Mouse (Mus musculus) layer of hippocampus, adult 2 months (tissue): ENCODE results near the gene Olfr410. TPM values are rescaled to one million over a fixed set of nuclear protein-coding genes. Genes with fewer than 3 reads are reported as not detected.

Experiments used
- DNase-seq, 2 experiments: peaks; one replicate each; pipeline ENCODE4 v3.0.0; 2022; ENCODE audit warnings: low spot score in 2 of 2
- H3K27ac ChIP-seq: fragments of 200-600 bp; 2 replicates; pipeline ENCODE4 v1.8.1; 2022
- H3K4me3 ChIP-seq: fragments of 200-600 bp; 2 replicates; pipeline ENCODE4 v1.8.1; 2022; ENCODE audit warnings: mild to moderate bottlenecking
- CTCF ChIP-seq: fragments of 200-600 bp; conservative IDR thresholded peaks from 2 replicates; pipeline ENCODE4 v1.8.1; 2022; ENCODE audit warnings: antibody characterized with exemption, mild to moderate bottlenecking, moderate library complexity
- long read RNA-seq, 2 experiments: library from polyadenylated mRNA; stranded (forward); transcript quantifications; one replicate each; pipeline ENCODE4 v2.0.0; 2021; ENCODE audit warnings: borderline mapping rate in 2 of 2
- total RNA-seq, 2 experiments: library from RNA; stranded (reverse); gene quantifications; 2 replicates each; pipeline ENCODE4 v1.2.3; 2021

The Olfr410 gene
- total RNA-seq, result not detected
- long read RNA-seq, experiment 1, result 0 reads
- long read RNA-seq, experiment 2, result 0 reads

DNA sequence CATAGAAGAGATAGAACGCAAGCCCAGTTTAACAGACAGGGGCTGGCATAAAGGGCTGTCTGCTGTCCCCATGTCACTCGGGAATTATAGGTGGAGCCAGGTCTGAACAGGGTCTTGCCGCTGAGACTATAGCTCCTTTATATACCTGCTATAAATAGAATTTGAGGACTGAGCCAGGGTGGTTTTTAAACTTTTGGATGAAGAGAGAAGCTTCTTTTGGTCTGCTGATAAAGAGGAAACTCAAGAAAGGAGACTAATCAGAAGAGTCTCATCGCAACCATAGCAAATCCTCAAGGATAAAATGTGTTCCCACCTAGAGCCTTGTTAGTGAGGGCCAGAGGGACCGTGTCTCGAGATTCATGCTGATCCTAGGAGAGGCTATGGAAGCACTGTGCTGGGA, at the start of gene Olfr410:
Gene Olfr410 (minus strand): TSS at position 101 of the 400 bp plus-strand sequence.
- no peak for TF ChIP-seq CTCF
- DNase-seq, result no peak
- no peak within 1 kb of the TSS for H3K27ac ChIP-seq
- H3K4me3 ChIP-seq, result no peak within 1 kb of the TSS

GRCm38 (mm10) chr11:74387203-74387602, 49.4 kb upstream of the Olfr410 start:
- H3K27ac ChIP-seq, result 0 out of 2 replicates have a peak overlapping the region, but pooled peaks have one; percentile 3
- no peak overlapping the region for H3K4me3 ChIP-seq
- no peak for DNase-seq
- no peak for TF ChIP-seq CTCF

DNA sequence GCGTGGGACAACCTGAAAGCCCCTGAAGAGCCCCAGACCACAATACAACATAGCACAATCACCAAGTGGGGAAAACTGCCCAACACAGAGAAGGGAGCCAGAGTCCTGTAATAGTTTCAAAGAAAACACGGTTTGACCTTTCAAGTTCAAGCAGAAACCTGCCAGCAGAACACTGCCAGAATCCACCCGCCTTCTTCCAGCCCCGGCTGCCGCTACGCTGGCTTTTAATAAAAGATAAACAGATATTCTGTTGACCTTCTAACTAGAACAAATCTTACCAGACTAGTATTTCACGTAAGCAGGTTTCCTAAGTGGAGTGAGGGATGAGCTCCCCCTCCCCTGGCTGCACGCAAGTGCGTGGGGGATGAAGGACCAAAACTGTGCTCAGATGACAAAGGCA, 47.8 kb upstream of the Olfr410 start:
- DNase-seq, result no peak
- no peak overlapping the region for H3K4me3 ChIP-seq
- TF ChIP-seq CTCF, result no peak
- H3K27ac ChIP-seq, result peak overlapping the region; percentile 62

GRCm38 (mm10) chr11:74379166-74379873, 41.5 kb upstream of the Olfr410 start:
- Histone ChIP-seq H3K27ac (no peak overlapping the region), H3K4me3 (no peak overlapping the region)
- DNase-seq, result no peak
- no peak for TF ChIP-seq CTCF

- no peak overlapping the region for H3K4me3 ChIP-seq
- no peak overlapping the region for H3K27ac ChIP-seq
- DNase-seq, result peak; percentile 74 to 79
- TF ChIP-seq CTCF, result peak; percentile 94
Observed at GRCm38 (mm10) chr11:74376847-74377246, 39.0 kb upstream of the Olfr410 start.

- DNase-seq, result peak; percentile 69 to 84
- H3K4me3 ChIP-seq, result peak overlapping the region; percentile 32; the same call in 1 of the 2 replicates
- no peak overlapping the region for H3K27ac ChIP-seq
- peak; percentile 95 for TF ChIP-seq CTCF
Observed at GRCm38 (mm10) chr11:74371393-74372100, 33.7 kb upstream of the Olfr410 start.

- DNase-seq, result no peak
- no peak for TF ChIP-seq CTCF
- no peak within 1 kb of the TSS for H3K27ac ChIP-seq
Observed at GRCm38 (mm10) chr11:74361769-74362168, 23.9 kb upstream of the Olfr410 start, which contains the start of gene Olfr412. TSS of gene Olfr412 (plus strand) at chr11:74362069.

DNA sequence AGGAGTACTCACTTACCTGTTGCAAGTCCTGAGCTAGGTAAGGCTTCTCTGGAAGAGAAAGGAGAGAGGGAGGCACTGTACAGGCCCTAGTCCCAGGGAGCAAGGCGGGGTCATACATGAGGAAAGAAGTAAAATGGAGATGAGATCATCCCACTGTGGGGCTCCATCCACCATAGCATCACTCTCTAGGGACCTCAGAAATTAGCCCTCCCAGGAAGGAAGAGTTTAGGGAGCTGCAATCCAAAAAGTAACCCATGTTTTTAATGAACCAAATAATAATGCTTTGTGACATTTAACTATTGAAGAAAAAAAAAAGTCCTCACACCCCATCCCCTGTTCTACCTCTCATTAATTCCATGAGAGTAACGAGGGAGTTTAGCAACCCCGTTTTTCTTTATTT, 14.7 kb upstream of the Olfr410 start, which contains the start of gene Olfr411:
Gene Olfr411 (minus strand): TSS at position 101 of the 400 bp plus-strand sequence.
- TF ChIP-seq CTCF, result no peak
- DNase-seq, result no peak
- Histone ChIP-seq H3K27ac (no peak within 1 kb of the TSS), H3K4me3 (no peak within 1 kb of the TSS)

More at GRCm38 (mm10) chr11:74361769-74362168, 23.9 kb upstream of the Olfr410 start, which contains the start of gene Olfr412:
- H3K4me3 ChIP-seq, result no peak within 1 kb of the TSS

DNA sequence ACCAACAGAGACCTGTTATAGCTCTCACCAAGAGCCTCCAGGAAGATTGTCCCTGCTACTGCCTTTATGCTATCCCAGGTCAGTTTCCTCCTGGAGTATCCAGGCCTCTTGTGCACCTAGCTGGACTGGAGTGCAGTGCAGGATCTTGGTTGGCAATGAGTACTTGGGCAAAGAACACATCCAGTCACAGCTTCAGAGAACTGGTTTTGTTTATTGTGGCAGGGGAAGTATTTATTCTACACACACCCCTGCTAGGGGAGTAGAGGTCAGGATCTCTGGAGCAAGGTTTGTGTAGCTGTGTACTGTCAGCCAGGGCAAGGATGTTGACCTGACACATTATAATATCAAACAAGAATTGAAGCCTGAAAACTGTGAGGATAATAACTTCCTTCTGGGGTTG, 9.1 kb downstream of the Olfr410 start:
- H3K4me3 ChIP-seq, result no peak overlapping the region

GRCm38 (mm10) chr11:74326044-74326443, 11.8 kb downstream of the Olfr410 start:
- TF ChIP-seq CTCF, result no peak
- H3K4me3 ChIP-seq, result no peak overlapping the region
- H3K27ac ChIP-seq, result no peak overlapping the region
- no peak for DNase-seq

More for the DNA sequence above, 9.1 kb downstream of the Olfr410 start:
- no peak for TF ChIP-seq CTCF
- H3K27ac ChIP-seq, result no peak overlapping the region
- no peak for DNase-seq

GRCm38 (mm10) chr11:74287256-74287655, 50.6 kb downstream of the Olfr410 start:
- DNase-seq, result no peak
- Histone ChIP-seq H3K4me3 (no peak overlapping the region), H3K27ac (no peak overlapping the region)
- no peak for TF ChIP-seq CTCF

DNA sequence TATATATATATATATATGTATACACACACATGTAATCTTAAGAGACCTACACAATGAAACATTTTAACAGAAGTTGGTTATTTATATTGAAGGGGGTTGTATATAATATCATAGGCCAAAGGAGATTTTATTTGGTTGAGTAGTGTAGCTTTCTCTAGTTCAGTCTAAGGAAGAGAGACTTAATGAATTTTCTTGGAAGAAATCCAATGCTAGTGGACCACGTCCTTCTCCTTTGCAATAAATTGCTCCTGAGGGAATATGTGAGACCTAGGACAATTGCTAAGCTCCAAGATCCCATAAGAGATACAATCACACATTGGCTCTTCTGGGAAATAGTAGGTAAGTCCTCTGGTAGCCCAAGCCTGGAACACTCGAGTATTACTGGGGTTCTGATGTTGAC, 54.4 kb downstream of the Olfr410 start, which contains the start of gene Olfr59:
Gene Olfr59 (plus strand): TSS at position 301 of the 400 bp plus-strand sequence.
- H3K27ac ChIP-seq, result no peak within 1 kb of the TSS
- no peak for TF ChIP-seq CTCF
- no peak within 1 kb of the TSS for H3K4me3 ChIP-seq
- DNase-seq, result no peak

Other genes starting within 250 kb of the Olfr410 start
- gene Olfr401, start 224.3 kb downstream of the Olfr410 start, total RNA-seq, result not detected
- not detected for gene Olfr402, start 184.5 kb downstream of the Olfr410 start, total RNA-seq
- gene Olfr403, start 151.8 kb downstream of the Olfr410 start, total RNA-seq, result not detected
- gene Olfr43, start 126.7 kb downstream of the Olfr410 start, total RNA-seq, result not detected
- not detected for gene Olfr406, start 78.2 kb downstream of the Olfr410 start, total RNA-seq
- not detected for gene Olfr59, start 54.3 kb downstream of the Olfr410 start, total RNA-seq
- gene Olfr411, start 14.6 kb upstream of the Olfr410 start, total RNA-seq, result not detected
- gene Olfr412, start 24.0 kb upstream of the Olfr410 start, total RNA-seq, result not detected